Mouse (Mus musculus) neural tube, embryonic 11.5 days (tissue): ENCODE measurements around the gene Ly6g6e. TPM values are rescaled to one million over a fixed set of nuclear protein-coding genes. Genes with fewer than 3 reads are reported as not detected.

Experiments used
- ATAC-seq: fragments of 200-750 bp; cut with Nextera tagmentation; 2 replicates; pipeline ENCODE4 v1.8.0; 2017; ENCODE audit warnings: moderate number of reproducible peaks, mild to moderate bottlenecking, moderate TSS enrichment, moderate library complexity; ENCODE audit not compliant: insufficient read depth, low FRiP score, low TSS enrichment
- DNase-seq: peaks from one replicate; pipeline ENCODE4 v3.0.0-alpha.2; 2015; ENCODE audit warnings: low spot score
- H3K27ac ChIP-seq: fragments of 300-500 bp; sonication (generic); 2 replicates; pipeline ENCODE4 v1.5.1; 2014; ENCODE audit warnings: low read depth, mild to moderate bottlenecking, low read length
- H3K27me3 ChIP-seq: fragments of 300-500 bp; sonication (generic); 2 replicates; pipeline ENCODE4 v1.6.1; 2014; ENCODE audit warnings: mild to moderate bottlenecking, low read length, mixed read lengths; ENCODE audit not compliant: control insufficient read depth, insufficient read depth
- H3K36me3 ChIP-seq: fragments of 300-500 bp; sonication (generic); 2 replicates; pipeline ENCODE4 v1.6.1; 2014; ENCODE audit warnings: mild to moderate bottlenecking, low read length, moderate library complexity, mixed read lengths; ENCODE audit not compliant: control insufficient read depth, insufficient read depth
- H3K4me1 ChIP-seq: fragments of 300-500 bp; sonication (generic); 2 replicates; pipeline ENCODE4 v1.6.1; 2014; ENCODE audit warnings: low read length, mixed read lengths; ENCODE audit not compliant: control insufficient read depth, insufficient read depth
- H3K4me2 ChIP-seq: fragments of 300-500 bp; sonication (generic); 2 replicates; pipeline ENCODE4 v1.6.1; 2014; ENCODE audit warnings: low read depth, mild to moderate bottlenecking, moderate library complexity
- H3K4me3 ChIP-seq: fragments of 300-500 bp; sonication (generic); 2 replicates; pipeline ENCODE4 v1.5.1; 2014; ENCODE audit warnings: low read depth, low read length
- H3K9ac ChIP-seq: fragments of 300-500 bp; sonication (generic); 2 replicates; pipeline ENCODE4 v1.6.1; 2014; ENCODE audit warnings: mild to moderate bottlenecking, low read length
- H3K9me3 ChIP-seq: fragments of 300-500 bp; sonication (generic); 2 replicates; pipeline ENCODE4 v1.6.1; 2016; ENCODE audit warnings: low read length; ENCODE audit not compliant: control insufficient read depth
- WGBS: fragments of 180-500 bp; shearing (Covaris S2); extraction: QIAGEN DNeasy Blood & Tissue Kit; methylation state at CpG from one replicate; pipeline ENCODE4 v1.1.7; 2014; 5-methylcytosine and 5-hydroxymethylcytosine counted together
- polyA plus RNA-seq: library from polyadenylated mRNA; unstranded; fragments of >200 nt; fragmentation: Nextera tagmentation; extraction: Ambion mirVana; gene quantifications from 2 replicates; pipeline ENCODE4 v1.2.1, GENCODE M21; 2014

The Ly6g6e gene
- polyA plus RNA-seq, 1 experiment from 2014 or later: 0.46 TPM

GRCm38 (mm10) chr17:35048149-35048931 is 28.4 kb upstream of the Ly6g6e start:
- peaks cover 6% of the 10 kb centered on the region for H3K36me3 ChIP-seq
- WGBS: 35% methylated on average over 11 of the region's 11 CpGs
- peaks cover 22% of the 10 kb centered on the region for H3K4me1 ChIP-seq
- DNase-seq (no peak), ATAC-seq (no peak)
- no peak overlapping the region for H3K4me2 ChIP-seq
- H3K9ac ChIP-seq: no peak overlapping the region; the same call in 1 of the 2 replicates
- H3K27ac ChIP-seq: peak overlapping the region; percentile 5; the same call in 1 of the 2 replicates
- no peaks in the 10 kb centered on the region for H3K27me3 ChIP-seq
- no peaks in the 10 kb centered on the region for H3K9me3 ChIP-seq
- H3K4me3 ChIP-seq: no peak overlapping the region

GRCm38 (mm10) chr17:35048932-35049440 is 27.7 kb upstream of the Ly6g6e start:
- 0 out of 2 replicates have a peak overlapping the region, but pooled peaks have one; percentile 67 for H3K4me3 ChIP-seq
- no peak overlapping the region for H3K27ac ChIP-seq
- WGBS: 78% methylated on average over 5 of the region's 5 CpGs
- peak overlapping the region; percentile 88 for H3K4me2 ChIP-seq
- H3K9me3 ChIP-seq: no peaks in the 10 kb centered on the region
- H3K36me3 ChIP-seq: peaks cover 9% of the 10 kb centered on the region
- DNase-seq: no peak
- ATAC-seq: no peak
- no peak overlapping the region for H3K9ac ChIP-seq
- no peaks in the 10 kb centered on the region for H3K27me3 ChIP-seq
- H3K4me1 ChIP-seq: peaks cover 22% of the 10 kb centered on the region

- ATAC-seq (no peak), DNase-seq (peak; percentile 86)
- Histone ChIP-seq H3K36me3 (peaks cover 12% of the 10 kb centered on the region), H3K4me1 (peaks cover 22% of the 10 kb centered on the region), H3K9me3 (no peaks in the 10 kb centered on the region), H3K4me3 (peak within 1 kb of the TSS; percentile 67), H3K27ac (peak within 1 kb of the TSS; percentile 93), H3K9ac (peak within 1 kb of the TSS; percentile 82), H3K27me3 (no peaks in the 10 kb centered on the region), H3K4me2 (peak within 1 kb of the TSS; percentile 88)
- 2% methylated on average over 11 of the region's 11 CpGs for WGBS
Observed at GRCm38 (mm10) chr17:35049561-35050016, 27.1 kb upstream of the Ly6g6e start, which contains the start of gene Clic1. Clic1 (plus strand) TSS chr17:35049966.

- DNase-seq: peak; percentile 72
- Histone ChIP-seq H3K4me2 (peak overlapping the region; percentile 88), H3K36me3 (peaks cover 14% of the 10 kb centered on the region), H3K27ac (peak overlapping the region; percentile 93), H3K9me3 (no peaks in the 10 kb centered on the region), H3K4me3 (peak overlapping the region; percentile 67), H3K9ac (peak overlapping the region; percentile 82), H3K4me1 (peaks cover 22% of the 10 kb centered on the region), H3K27me3 (no peaks in the 10 kb centered on the region)
- ATAC-seq: no peak
- under 1% methylated on average over 27 of the region's 27 CpGs for WGBS
Observed at GRCm38 (mm10) chr17:35050126-35050750, 26.5 kb upstream of the Ly6g6e start.

- peak; percentile 79 for DNase-seq
- Histone ChIP-seq H3K4me1 (peaks cover 17% of the 10 kb centered on the region), H3K4me2 (peak overlapping the region; percentile 88), H3K27ac (peak overlapping the region; percentile 93), H3K9ac (peak overlapping the region; percentile 89), H3K4me3 (peak overlapping the region; percentile 67), H3K36me3 (peaks cover 22% of the 10 kb centered on the region), H3K27me3 (no peaks in the 10 kb centered on the region), H3K9me3 (no peaks in the 10 kb centered on the region)
- WGBS: 1% methylated on average over 21 of the region's 21 CpGs
- peak; percentile 62 for ATAC-seq
Observed at GRCm38 (mm10) chr17:35051156-35052086, 25.3 kb upstream of the Ly6g6e start.

GRCm38 (mm10) chr17:35052271-35052798 is 24.4 kb upstream of the Ly6g6e start:
- Histone ChIP-seq H3K4me1 (peaks cover 17% of the 10 kb centered on the region), H3K36me3 (peaks cover 22% of the 10 kb centered on the region), H3K27me3 (no peaks in the 10 kb centered on the region), H3K9me3 (no peaks in the 10 kb centered on the region), H3K4me2 (peak overlapping the region; percentile 88), H3K27ac (peak overlapping the region; percentile 93), H3K4me3 (peak overlapping the region; percentile 67), H3K9ac (peak overlapping the region; percentile 89)
- WGBS: 90% methylated on average over 12 of the region's 12 CpGs
- DNase-seq: peak; percentile 30
- no peak for ATAC-seq

- no peak for ATAC-seq
- DNase-seq: no peak
- Histone ChIP-seq H3K36me3 (peaks cover 22% of the 10 kb centered on the region), H3K4me2 (no peak overlapping the region), H3K4me1 (peaks cover 19% of the 10 kb centered on the region), H3K27me3 (no peaks in the 10 kb centered on the region), H3K9me3 (no peaks in the 10 kb centered on the region), H3K27ac (no peak overlapping the region), H3K9ac (no peak overlapping the region), H3K4me3 (no peak overlapping the region)
- WGBS: 94% methylated on average over 7 of the region's 7 CpGs
Observed at GRCm38 (mm10) chr17:35055691-35056495, 20.8 kb upstream of the Ly6g6e start.
